Mouse (Mus musculus) liver, embryonic 15.5 days (tissue): Measurements from ENCODE around the gene H2-Oa. TPM values are rescaled to one million over a fixed set of nuclear protein-coding genes. Genes with fewer than 3 reads are reported as not detected.

ENCODE experiments used
- ATAC-seq: fragments of 200-750 bp; cut with Nextera tagmentation; 2 replicates; pipeline ENCODE4 v1.8.0; 2017; ENCODE audit warnings: moderate number of reproducible peaks, mild to moderate bottlenecking, moderate library complexity; ENCODE audit not compliant: insufficient read depth
- H3K27ac ChIP-seq: fragments of 300-500 bp; sonication (generic); replicated peaks from 2 replicates; pipeline ENCODE4 v1.5.1; 2015; ENCODE audit warnings: mild to moderate bottlenecking, inconsistent platforms
- H3K27me3 ChIP-seq: fragments of 300-500 bp; sonication (generic); 2 replicates; pipeline ENCODE4 v1.6.1; 2015; ENCODE audit warnings: mild to moderate bottlenecking, inconsistent platforms
- H3K36me3 ChIP-seq: fragments of 300-500 bp; sonication (generic); replicated peaks from 2 replicates; pipeline ENCODE4 v1.6.1; 2015; ENCODE audit warnings: moderate library complexity, mild to moderate bottlenecking, inconsistent platforms
- H3K4me1 ChIP-seq: fragments of 300-500 bp; sonication (generic); replicated peaks from 2 replicates; pipeline ENCODE4 v1.6.1; 2015; ENCODE audit warnings: inconsistent platforms
- H3K4me2 ChIP-seq: fragments of 300-500 bp; sonication (generic); 2 replicates; pipeline ENCODE4 v1.6.1; 2015; ENCODE audit warnings: moderate library complexity, mild to moderate bottlenecking, inconsistent platforms
- H3K4me3 ChIP-seq: fragments of 300-500 bp; sonication (generic); replicated peaks from 2 replicates; pipeline ENCODE4 v1.5.1; 2015; ENCODE audit warnings: mild to moderate bottlenecking, inconsistent platforms
- H3K9ac ChIP-seq: fragments of 300-500 bp; sonication (generic); 2 replicates; pipeline ENCODE4 v1.6.1; 2015; ENCODE audit warnings: moderate library complexity, mild to moderate bottlenecking, inconsistent platforms
- H3K9me3 ChIP-seq: fragments of 300-500 bp; sonication (generic); replicated peaks from 2 replicates; pipeline ENCODE4 v1.6.1; 2016; ENCODE audit warnings: inconsistent platforms
- WGBS: fragments of 180-500 bp; shearing (Covaris S2); methylation state at CpG from one replicate; pipeline ENCODE4 v1.1.7; 2015; ENCODE audit warnings: mixed read lengths; ENCODE audit not compliant: insufficient replicate concordance; 5-methylcytosine and 5-hydroxymethylcytosine counted together
- polyA plus RNA-seq: library from polyadenylated mRNA; unstranded; fragments of >200 nt; fragmentation: Nextera tagmentation; extraction: Ambion mirVana; gene quantifications from 2 replicates; pipeline ENCODE4 v1.2.1, GENCODE M21; 2015

H2-Oa gene
- polyA plus RNA-seq, 1 experiment from 2014 or later, result 0.40 TPM

GRCm38 (mm10) chr17:34101185-34101584 is 9.0 kb downstream of the H2-Oa start:
- Histone ChIP-seq H3K4me2 (0 out of 2 replicates have a peak overlapping the region, but pooled peaks have one; percentile 62), H3K27me3 (peaks cover 3% of the 10 kb centered on the region; the same call in 1 of the 2 replicates), H3K27ac (no peak overlapping the region), H3K9me3 (no peaks in the 10 kb centered on the region), H3K4me1 (peaks cover 7% of the 10 kb centered on the region), H3K36me3 (no peaks in the 10 kb centered on the region), H3K4me3 (no peak overlapping the region), H3K9ac (no peak overlapping the region)
- no peak for ATAC-seq
- 19% methylated on average over 5 of the region's 5 CpGs for WGBS

- ATAC-seq, result peak; percentile 80
These were observed 9.5 kb downstream of the H2-Oa start for GRCm38 (mm10) chr17:34101604-34102032.

GRCm38 (mm10) chr17:34102831-34103230 is 10.7 kb downstream of the H2-Oa start:
- WGBS, result 52% methylated on average over 6 of the region's 6 CpGs
- H3K4me3 ChIP-seq, result no peak overlapping the region
- H3K27ac ChIP-seq, result no peak overlapping the region
- no peaks in the 10 kb centered on the region for H3K9me3 ChIP-seq
- no peaks in the 10 kb centered on the region for H3K36me3 ChIP-seq
- peaks cover 7% of the 10 kb centered on the region for H3K4me1 ChIP-seq
- H3K4me2 ChIP-seq, result no peak overlapping the region
- H3K27me3 ChIP-seq, result peaks cover 3% of the 10 kb centered on the region; the same call in 1 of the 2 replicates
- ATAC-seq, result no peak
- H3K9ac ChIP-seq, result no peak overlapping the region

More at GRCm38 (mm10) chr17:34101604-34102032, 9.5 kb downstream of the H2-Oa start:
- Histone ChIP-seq H3K4me3 (peak overlapping the region; percentile 39), H3K27me3 (peaks cover 3% of the 10 kb centered on the region; the same call in 1 of the 2 replicates), H3K36me3 (no peaks in the 10 kb centered on the region), H3K27ac (no peak overlapping the region), H3K9ac (no peak overlapping the region), H3K9me3 (no peaks in the 10 kb centered on the region), H3K4me2 (peak overlapping the region; percentile 62), H3K4me1 (peaks cover 7% of the 10 kb centered on the region)
- 2% methylated on average over 12 of the region's 12 CpGs for WGBS

GRCm38 (mm10) chr17:34104804-34105203 is 12.7 kb downstream of the H2-Oa start:
- peaks cover 3% of the 10 kb centered on the region; the same call in 1 of the 2 replicates for H3K27me3 ChIP-seq
- H3K4me2 ChIP-seq, result no peak overlapping the region
- no peak for ATAC-seq
- WGBS, result 76% methylated on average over 9 of the region's 9 CpGs
- no peak overlapping the region for H3K27ac ChIP-seq
- H3K4me1 ChIP-seq, result peaks cover 2% of the 10 kb centered on the region; the same call in 1 of the 2 replicates
- no peak overlapping the region for H3K9ac ChIP-seq
- peaks cover 10% of the 10 kb centered on the region for H3K36me3 ChIP-seq
- no peaks in the 10 kb centered on the region for H3K9me3 ChIP-seq
- H3K4me3 ChIP-seq, result no peak overlapping the region

GRCm38 (mm10) chr17:34106555-34106954 is 14.4 kb downstream of the H2-Oa start:
- ATAC-seq, result no peak
- Histone ChIP-seq H3K9ac (no peak overlapping the region), H3K27ac (no peak overlapping the region), H3K27me3 (no peaks in the 10 kb centered on the region), H3K4me1 (peaks cover 2% of the 10 kb centered on the region; the same call in 1 of the 2 replicates), H3K4me2 (no peak overlapping the region), H3K9me3 (no peaks in the 10 kb centered on the region), H3K36me3 (peaks cover 27% of the 10 kb centered on the region), H3K4me3 (no peak overlapping the region)
- 66% methylated on average over 7 of the region's 7 CpGs for WGBS

- no peak overlapping the region for H3K27ac ChIP-seq
- no peak for ATAC-seq
- H3K9ac ChIP-seq, result no peak overlapping the region
- peaks cover 35% of the 10 kb centered on the region for H3K36me3 ChIP-seq
- H3K4me1 ChIP-seq, result no peaks in the 10 kb centered on the region
- no peak overlapping the region for H3K4me2 ChIP-seq
- WGBS, result 77% methylated on average over 7 of the region's 7 CpGs
- H3K27me3 ChIP-seq, result no peaks in the 10 kb centered on the region
- H3K9me3 ChIP-seq, result no peaks in the 10 kb centered on the region
- H3K4me3 ChIP-seq, result no peak overlapping the region
These were observed 15.1 kb downstream of the H2-Oa start for GRCm38 (mm10) chr17:34107109-34107867.

GRCm38 (mm10) chr17:34108460-34108859 is 16.3 kb downstream of the H2-Oa start:
- WGBS, result 80% methylated on average over 6 of the region's 6 CpGs
- ATAC-seq, result no peak
- no peaks in the 10 kb centered on the region for H3K4me1 ChIP-seq
- no peak overlapping the region for H3K4me3 ChIP-seq
- no peaks in the 10 kb centered on the region for H3K9me3 ChIP-seq
- peaks cover 46% of the 10 kb centered on the region for H3K36me3 ChIP-seq
- H3K27me3 ChIP-seq, result no peaks in the 10 kb centered on the region
- H3K4me2 ChIP-seq, result no peak overlapping the region
- H3K27ac ChIP-seq, result no peak overlapping the region
- no peak overlapping the region for H3K9ac ChIP-seq

- no peak overlapping the region for H3K4me3 ChIP-seq
- no peaks in the 10 kb centered on the region for H3K27me3 ChIP-seq
- ATAC-seq, result no peak
- 0 out of 2 replicates have a peak overlapping the region, but pooled peaks have one; percentile 24 for H3K27ac ChIP-seq
- H3K9ac ChIP-seq, result no peak overlapping the region
- peaks cover 54% of the 10 kb centered on the region for H3K36me3 ChIP-seq
- H3K9me3 ChIP-seq, result no peaks in the 10 kb centered on the region
- H3K4me2 ChIP-seq, result no peak overlapping the region
- WGBS, result 70% methylated on average over 14 of the region's 14 CpGs
- H3K4me1 ChIP-seq, result no peaks in the 10 kb centered on the region
These were observed 17.1 kb downstream of the H2-Oa start for GRCm38 (mm10) chr17:34109038-34109805.

GRCm38 (mm10) chr17:34109806-34110195 is 17.7 kb downstream of the H2-Oa start:
- ATAC-seq, result no peak
- H3K9ac ChIP-seq, result no peak overlapping the region
- no peak overlapping the region for H3K4me3 ChIP-seq
- 69% methylated on average over 3 of the region's 3 CpGs for WGBS
- no peaks in the 10 kb centered on the region for H3K27me3 ChIP-seq
- peaks cover 2% of the 10 kb centered on the region for H3K4me1 ChIP-seq
- H3K27ac ChIP-seq, result 0 out of 2 replicates have a peak overlapping the region, but pooled peaks have one; percentile 24
- H3K9me3 ChIP-seq, result no peaks in the 10 kb centered on the region
- H3K36me3 ChIP-seq, result peaks cover 60% of the 10 kb centered on the region
- no peak overlapping the region for H3K4me2 ChIP-seq

GRCm38 (mm10) chr17:34110309-34110708 is 18.2 kb downstream of the H2-Oa start:
- Histone ChIP-seq H3K4me3 (no peak overlapping the region), H3K36me3 (peaks cover 65% of the 10 kb centered on the region), H3K27me3 (no peaks in the 10 kb centered on the region), H3K4me1 (peaks cover 7% of the 10 kb centered on the region), H3K9ac (no peak overlapping the region), H3K4me2 (no peak overlapping the region), H3K27ac (0 out of 2 replicates have a peak overlapping the region, but pooled peaks have one; percentile 24), H3K9me3 (no peaks in the 10 kb centered on the region)
- no peak for ATAC-seq
- WGBS, result 81% methylated on average over 8 of the region's 8 CpGs

GRCm38 (mm10) chr17:34114114-34114513 is 22.0 kb downstream of the H2-Oa start:
- 89% methylated on average over 7 of the region's 7 CpGs for WGBS
- no peaks in the 10 kb centered on the region for H3K9me3 ChIP-seq
- no peak for ATAC-seq
- no peak overlapping the region for H3K4me2 ChIP-seq
- no peak overlapping the region for H3K9ac ChIP-seq
- peaks cover 97% of the 10 kb centered on the region for H3K36me3 ChIP-seq
- H3K4me1 ChIP-seq, result peaks cover 31% of the 10 kb centered on the region
- no peaks in the 10 kb centered on the region for H3K27me3 ChIP-seq
- H3K4me3 ChIP-seq, result no peak overlapping the region
- H3K27ac ChIP-seq, result no peak overlapping the region
